Mouse (Mus musculus): ENCODE data around the gene Smbd1. TPM values are rescaled to one million over a fixed set of nuclear protein-coding genes. Genes with fewer than 3 reads are reported as not detected.

Smbd1 gene
- polyA plus RNA-seq, 1 experiment from 2014 or later = not detected

- Histone ChIP-seq H3K36me3 (ENCODE audit: insufficient read depth) (no peaks in the 10 kb centered on the region), H3K4me1 (ENCODE audit: insufficient read depth) (peaks cover 6% of the 10 kb centered on the region; the same call in 1 of the 2 replicates), H3K9ac (peak overlapping the region; percentile 27), H3K27ac (ENCODE audit: low read depth) (peak overlapping the region; percentile 66; the same call in 1 of the 2 replicates), H3K4me3 (ENCODE audit: low read depth, low read length) (peak overlapping the region; percentile 23), H3K27me3 (ENCODE audit: insufficient read depth, low read length) (no peaks in the 10 kb centered on the region), H3K9me3 (ENCODE audit: low read depth, low read length) (no peaks in the 10 kb centered on the region), H3K4me2 (peak overlapping the region; percentile 61)
- 16% methylated on average over 14 of the region's 14 CpGs for WGBS
- ATAC-seq (ENCODE audit: insufficient read depth) (0 out of 2 replicates have a peak, but pooled peaks have one; percentile 11), DNase-seq (peak; percentile 63)
- TF ChIP-seq CTCF (IDR thresholded peaks at IDR 0.05; ENCODE audit: low read depth) = no peak
These were observed 4.3 kb upstream of the Smbd1 start for GRCm38 (mm10) chr16:32814539-32814938.

GRCm38 (mm10) chr16:32813771-32814170 lies 3.5 kb upstream of the Smbd1 start:
- H3K9ac ChIP-seq = no peak overlapping the region
- DNase-seq = no peak
- H3K4me3 ChIP-seq (ENCODE audit: low read depth, low read length) = no peak overlapping the region
- 70% methylated on average over 3 of the region's 3 CpGs for WGBS
- no peak overlapping the region for H3K27ac ChIP-seq (ENCODE audit: low read depth)
- no peaks in the 10 kb centered on the region for H3K9me3 ChIP-seq (ENCODE audit: low read depth, low read length)
- no peak overlapping the region for H3K4me2 ChIP-seq
- no peak for ATAC-seq (ENCODE audit: insufficient read depth)
- H3K27me3 ChIP-seq (ENCODE audit: insufficient read depth, low read length) = no peaks in the 10 kb centered on the region
- H3K4me1 ChIP-seq (ENCODE audit: insufficient read depth) = peaks cover 6% of the 10 kb centered on the region; the same call in 1 of the 2 replicates
- no peaks in the 10 kb centered on the region for H3K36me3 ChIP-seq (ENCODE audit: insufficient read depth)
- TF ChIP-seq CTCF (IDR thresholded peaks at IDR 0.05; ENCODE audit: low read depth) = no peak

- no peak for TF ChIP-seq CTCF (IDR thresholded peaks at IDR 0.05; ENCODE audit: low read depth)
- Histone ChIP-seq H3K27me3 (ENCODE audit: insufficient read depth, low read length) (no peaks in the 10 kb centered on the region), H3K4me2 (peak overlapping the region; percentile 35), H3K9me3 (ENCODE audit: low read depth, low read length) (no peaks in the 10 kb centered on the region), H3K36me3 (ENCODE audit: insufficient read depth) (no peaks in the 10 kb centered on the region), H3K27ac (ENCODE audit: low read depth) (no peak overlapping the region), H3K9ac (no peak overlapping the region), H3K4me3 (ENCODE audit: low read depth, low read length) (no peak overlapping the region), H3K4me1 (ENCODE audit: insufficient read depth) (peaks cover 6% of the 10 kb centered on the region; the same call in 1 of the 2 replicates)
- ATAC-seq (ENCODE audit: insufficient read depth) (no peak), DNase-seq (peak; percentile 57)
- WGBS = 43% methylated on average over 9 of the region's 9 CpGs
These were observed 3.1 kb upstream of the Smbd1 start for GRCm38 (mm10) chr16:32813362-32813761.

- Histone ChIP-seq H3K4me2 (peak overlapping the region; percentile 35), H3K4me3 (ENCODE audit: low read depth, low read length) (no peak overlapping the region), H3K36me3 (ENCODE audit: insufficient read depth) (no peaks in the 10 kb centered on the region), H3K27me3 (ENCODE audit: insufficient read depth, low read length) (no peaks in the 10 kb centered on the region), H3K27ac (ENCODE audit: low read depth) (no peak overlapping the region), H3K4me1 (ENCODE audit: insufficient read depth) (peaks cover 6% of the 10 kb centered on the region; the same call in 1 of the 2 replicates), H3K9ac (no peak overlapping the region), H3K9me3 (ENCODE audit: low read depth, low read length) (no peaks in the 10 kb centered on the region)
- peak; percentile 97 for DNase-seq
- TF ChIP-seq CTCF (IDR thresholded peaks at IDR 0.05; ENCODE audit: low read depth) = peak; percentile 95
- under 1% methylated on average over 9 of the region's 9 CpGs for WGBS
- peak; percentile 86 for ATAC-seq (ENCODE audit: insufficient read depth)
These were observed 2.6 kb upstream of the Smbd1 start for GRCm38 (mm10) chr16:32812888-32813361.

GRCm38 (mm10) chr16:32807408-32808185 lies 2.7 kb downstream of the Smbd1 start:
- Histone ChIP-seq H3K27ac (ENCODE audit: low read depth) (peak overlapping the region; percentile 48), H3K36me3 (ENCODE audit: insufficient read depth) (no peaks in the 10 kb centered on the region), H3K4me1 (ENCODE audit: insufficient read depth) (peaks cover 16% of the 10 kb centered on the region; the same call in 1 of the 2 replicates), H3K9me3 (ENCODE audit: low read depth, low read length) (no peaks in the 10 kb centered on the region), H3K4me2 (no peak overlapping the region), H3K27me3 (ENCODE audit: insufficient read depth, low read length) (no peaks in the 10 kb centered on the region), H3K4me3 (ENCODE audit: low read depth, low read length) (no peak overlapping the region), H3K9ac (no peak overlapping the region)
- 44% methylated on average over 8 of the region's 8 CpGs for WGBS
- TF ChIP-seq CTCF (IDR thresholded peaks at IDR 0.05; ENCODE audit: low read depth) = no peak
- peak; percentile 48 for DNase-seq
- ATAC-seq (ENCODE audit: insufficient read depth) = no peak; the same call in 1 of the 2 replicates

- no peak for ATAC-seq (ENCODE audit: insufficient read depth)
- Histone ChIP-seq H3K4me1 (ENCODE audit: insufficient read depth) (peaks cover 18% of the 10 kb centered on the region; the same call in 1 of the 2 replicates), H3K9me3 (ENCODE audit: low read depth, low read length) (no peaks in the 10 kb centered on the region), H3K36me3 (ENCODE audit: insufficient read depth) (no peaks in the 10 kb centered on the region), H3K4me3 (ENCODE audit: low read depth, low read length) (no peak overlapping the region), H3K4me2 (no peak overlapping the region), H3K9ac (no peak overlapping the region), H3K27ac (ENCODE audit: low read depth) (no peak overlapping the region), H3K27me3 (ENCODE audit: insufficient read depth, low read length) (no peaks in the 10 kb centered on the region)
- DNase-seq = peak; percentile 72
- 51% methylated on average over 7 of the region's 7 CpGs for WGBS
- TF ChIP-seq CTCF (IDR thresholded peaks at IDR 0.05; ENCODE audit: low read depth) = no peak
These were observed 5.1 kb downstream of the Smbd1 start for GRCm38 (mm10) chr16:32805151-32805550.

GRCm38 (mm10) chr16:32803901-32804300 lies 6.4 kb downstream of the Smbd1 start:
- H3K36me3 ChIP-seq (ENCODE audit: insufficient read depth) = no peaks in the 10 kb centered on the region
- ATAC-seq (ENCODE audit: insufficient read depth) (no peak), DNase-seq (no peak)
- peaks cover 18% of the 10 kb centered on the region; the same call in 1 of the 2 replicates for H3K4me1 ChIP-seq (ENCODE audit: insufficient read depth)
- no peak overlapping the region for H3K4me2 ChIP-seq
- H3K27ac ChIP-seq (ENCODE audit: low read depth) = no peak overlapping the region
- no peaks in the 10 kb centered on the region for H3K9me3 ChIP-seq (ENCODE audit: low read depth, low read length)
- no peak for TF ChIP-seq CTCF (IDR thresholded peaks at IDR 0.05; ENCODE audit: low read depth)
- H3K4me3 ChIP-seq (ENCODE audit: low read depth, low read length) = no peak overlapping the region
- no peaks in the 10 kb centered on the region for H3K27me3 ChIP-seq (ENCODE audit: insufficient read depth, low read length)
- 37% methylated on average over 5 of the region's 5 CpGs for WGBS
- no peak overlapping the region for H3K9ac ChIP-seq
